Mouse (Mus musculus): Measurements from ENCODE around the gene Anapc13. TPM values are rescaled to one million over a fixed set of nuclear protein-coding genes. Genes with fewer than 3 reads are reported as not detected.

Gene Anapc13
- polyA plus RNA-seq, 1 experiment, result 27.3 TPM

- Histone ChIP-seq H3K4me3 (replicated peaks) (peak overlapping the region; percentile 95), H3K4me1 (peaks cover 69% of the 10 kb centered on the region), H3K36me3 (replicated peaks; ENCODE audit: low read length) (peaks cover 9% of the 10 kb centered on the region), H3K9me3 (no peaks in the 10 kb centered on the region), H3K27me3 (replicated peaks) (no peaks in the 10 kb centered on the region)
- TF ChIP-seq GATA1 (IDR thresholded peaks at IDR 0.05; ENCODE audit: borderline replicate concordance, low read length) (no peak), FLI1 (IDR thresholded peaks at IDR 0.05; ENCODE audit: low read length) (no peak)
Observed at GRCm38 (mm10) chr9:102627442-102627841, 1.3 kb downstream of the Anapc13 start.

- no peaks in the 10 kb centered on the region for H3K9me3 ChIP-seq
- H3K36me3 ChIP-seq (replicated peaks; ENCODE audit: low read length), result peaks cover 16% of the 10 kb centered on the region
- no peaks in the 10 kb centered on the region for H3K27me3 ChIP-seq (replicated peaks)
- peaks cover 62% of the 10 kb centered on the region for H3K4me1 ChIP-seq
- peak overlapping the region; percentile 73 for H3K4me3 ChIP-seq (replicated peaks)
- TF ChIP-seq GATA1 (IDR thresholded peaks at IDR 0.05; ENCODE audit: borderline replicate concordance, low read length), result no peak
- no peak for TF ChIP-seq FLI1 (IDR thresholded peaks at IDR 0.05; ENCODE audit: low read length)
Observed at GRCm38 (mm10) chr9:102629052-102629451, 3.0 kb downstream of the Anapc13 start.

GRCm38 (mm10) chr9:102631589-102632147 lies 5.6 kb downstream of the Anapc13 start:
- Histone ChIP-seq H3K4me3 (replicated peaks) (peak overlapping the region; percentile 65), H3K27me3 (replicated peaks) (no peaks in the 10 kb centered on the region), H3K36me3 (replicated peaks; ENCODE audit: low read length) (peaks cover 23% of the 10 kb centered on the region), H3K9me3 (no peaks in the 10 kb centered on the region), H3K4me1 (peaks cover 55% of the 10 kb centered on the region)
- no peak for TF ChIP-seq GATA1 (IDR thresholded peaks at IDR 0.05; ENCODE audit: borderline replicate concordance, low read length)
- TF ChIP-seq FLI1 (IDR thresholded peaks at IDR 0.05; ENCODE audit: low read length), result no peak

GRCm38 (mm10) chr9:102632173-102632572 lies 6.1 kb downstream of the Anapc13 start:
- H3K9me3 ChIP-seq, result no peaks in the 10 kb centered on the region
- peaks cover 23% of the 10 kb centered on the region for H3K36me3 ChIP-seq (replicated peaks; ENCODE audit: low read length)
- peak overlapping the region; percentile 47 for H3K4me3 ChIP-seq (replicated peaks)
- peaks cover 56% of the 10 kb centered on the region for H3K4me1 ChIP-seq
- peaks cover 3% of the 10 kb centered on the region for H3K27me3 ChIP-seq (replicated peaks)
- no peak for TF ChIP-seq GATA1 (IDR thresholded peaks at IDR 0.05; ENCODE audit: borderline replicate concordance, low read length)
- no peak for TF ChIP-seq FLI1 (IDR thresholded peaks at IDR 0.05; ENCODE audit: low read length)

- no peak overlapping the region for H3K4me3 ChIP-seq (replicated peaks)
- TF ChIP-seq GATA1 (IDR thresholded peaks at IDR 0.05; ENCODE audit: borderline replicate concordance, low read length) (no peak), FLI1 (IDR thresholded peaks at IDR 0.05; ENCODE audit: low read length) (no peak)
- H3K4me1 ChIP-seq, result peaks cover 56% of the 10 kb centered on the region
- peaks cover 10% of the 10 kb centered on the region for H3K27me3 ChIP-seq (replicated peaks)
- peaks cover 23% of the 10 kb centered on the region for H3K36me3 ChIP-seq (replicated peaks; ENCODE audit: low read length)
- no peaks in the 10 kb centered on the region for H3K9me3 ChIP-seq
Observed at GRCm38 (mm10) chr9:102632923-102633537, 6.9 kb downstream of the Anapc13 start.

- Histone ChIP-seq H3K4me1 (peaks cover 44% of the 10 kb centered on the region), H3K4me3 (replicated peaks) (no peak overlapping the region), H3K9me3 (no peaks in the 10 kb centered on the region), H3K27me3 (replicated peaks) (peaks cover 10% of the 10 kb centered on the region), H3K36me3 (replicated peaks; ENCODE audit: low read length) (peaks cover 23% of the 10 kb centered on the region)
- no peak for TF ChIP-seq FLI1 (IDR thresholded peaks at IDR 0.05; ENCODE audit: low read length)
- TF ChIP-seq GATA1 (IDR thresholded peaks at IDR 0.05; ENCODE audit: borderline replicate concordance, low read length), result no peak
Observed at GRCm38 (mm10) chr9:102634453-102634852, 8.4 kb downstream of the Anapc13 start.

GRCm38 (mm10) chr9:102636553-102636952 lies 10.5 kb downstream of the Anapc13 start:
- Histone ChIP-seq H3K9me3 (no peaks in the 10 kb centered on the region), H3K4me1 (peaks cover 37% of the 10 kb centered on the region), H3K36me3 (replicated peaks; ENCODE audit: low read length) (peaks cover 16% of the 10 kb centered on the region), H3K27me3 (replicated peaks) (peaks cover 13% of the 10 kb centered on the region), H3K4me3 (replicated peaks) (peak overlapping the region; percentile 71)
- TF ChIP-seq FLI1 (IDR thresholded peaks at IDR 0.05; ENCODE audit: low read length), result no peak
- TF ChIP-seq GATA1 (IDR thresholded peaks at IDR 0.05; ENCODE audit: borderline replicate concordance, low read length), result no peak

- Histone ChIP-seq H3K36me3 (replicated peaks; ENCODE audit: low read length) (peaks cover 14% of the 10 kb centered on the region), H3K9me3 (no peaks in the 10 kb centered on the region), H3K27me3 (replicated peaks) (peaks cover 16% of the 10 kb centered on the region), H3K4me3 (replicated peaks) (no peak overlapping the region), H3K4me1 (peaks cover 35% of the 10 kb centered on the region)
- TF ChIP-seq GATA1 (IDR thresholded peaks at IDR 0.05; ENCODE audit: borderline replicate concordance, low read length), result no peak
- no peak for TF ChIP-seq FLI1 (IDR thresholded peaks at IDR 0.05; ENCODE audit: low read length)
Observed at GRCm38 (mm10) chr9:102637115-102637514, 11.0 kb downstream of the Anapc13 start.

GRCm38 (mm10) chr9:102638963-102639362 lies 12.9 kb downstream of the Anapc13 start:
- Histone ChIP-seq H3K27me3 (replicated peaks) (peaks cover 24% of the 10 kb centered on the region), H3K36me3 (replicated peaks; ENCODE audit: low read length) (peaks cover 7% of the 10 kb centered on the region)

GRCm38 (mm10) chr9:102639510-102639909 lies 13.4 kb downstream of the Anapc13 start:
- Histone ChIP-seq H3K4me1 (peaks cover 45% of the 10 kb centered on the region), H3K9me3 (no peaks in the 10 kb centered on the region), H3K36me3 (replicated peaks; ENCODE audit: low read length) (peaks cover 2% of the 10 kb centered on the region), H3K4me3 (replicated peaks) (no peak overlapping the region), H3K27me3 (replicated peaks) (peaks cover 24% of the 10 kb centered on the region)
- no peak for TF ChIP-seq FLI1 (IDR thresholded peaks at IDR 0.05; ENCODE audit: low read length)
- TF ChIP-seq GATA1 (IDR thresholded peaks at IDR 0.05; ENCODE audit: borderline replicate concordance, low read length), result no peak

More at GRCm38 (mm10) chr9:102638963-102639362, 12.9 kb downstream of the Anapc13 start:
- H3K4me3 ChIP-seq (replicated peaks), result no peak overlapping the region
- peaks cover 40% of the 10 kb centered on the region for H3K4me1 ChIP-seq
- H3K9me3 ChIP-seq, result no peaks in the 10 kb centered on the region
- TF ChIP-seq FLI1 (IDR thresholded peaks at IDR 0.05; ENCODE audit: low read length), result no peak
- TF ChIP-seq GATA1 (IDR thresholded peaks at IDR 0.05; ENCODE audit: borderline replicate concordance, low read length), result no peak
